Mouse (Mus musculus): ENCODE measurements at regions not wholly inside any gene's neighbourhood (a gene's known extent, or its start where the extent isn't known, plus 50 kb on each side); places are given as distances from the start of the nearest gene placed in this dataset.
"Not testable (repeated sequence)": the region's sequence is repeated elsewhere in the genome, so short reads cannot be mapped to it uniquely, and the experiment has no call there.

DNA sequence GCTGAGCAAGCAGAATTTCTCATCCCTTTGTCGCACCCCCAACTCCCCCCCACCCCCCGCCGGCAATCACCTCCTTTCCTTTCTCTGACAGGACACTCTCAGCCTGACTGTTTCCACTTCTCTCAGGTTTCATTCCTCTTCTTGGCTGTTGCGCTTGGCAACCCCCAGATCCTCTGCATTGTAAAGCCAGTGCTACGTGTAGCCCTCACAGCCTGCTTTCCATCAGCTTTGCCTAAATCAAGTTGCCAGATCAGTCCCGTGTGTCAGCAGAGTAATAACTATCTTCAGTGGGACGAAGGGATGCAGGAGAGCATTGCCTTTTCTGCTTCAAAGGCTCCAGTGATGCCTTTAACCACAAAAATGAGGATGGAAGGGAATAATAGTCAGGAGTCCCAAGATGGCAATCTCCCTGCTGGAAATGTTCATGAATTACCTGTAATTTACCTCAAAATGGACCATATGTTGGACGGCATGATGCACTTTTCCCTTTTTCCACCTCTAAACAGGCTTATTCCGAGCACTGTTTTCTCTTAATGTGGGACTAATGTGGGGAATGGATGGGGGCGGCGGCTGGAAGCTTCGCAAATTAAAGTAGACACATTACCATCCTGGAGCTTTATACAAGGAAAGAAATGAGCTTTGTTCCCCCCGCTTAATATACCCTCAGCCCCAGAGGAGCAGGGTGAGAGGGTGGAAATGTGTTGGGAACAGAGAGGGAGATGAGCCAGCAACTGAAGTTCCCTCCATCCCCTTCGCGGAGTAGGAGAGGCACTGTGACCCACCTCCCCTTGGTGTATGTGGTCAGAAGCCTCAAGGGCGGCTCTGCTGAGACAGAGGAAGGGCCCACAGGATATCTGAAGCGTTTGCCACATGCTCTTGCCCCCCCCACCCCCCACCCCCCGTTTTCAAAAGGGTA is 168.3 kb upstream of the Npvf start:
- no peak for DNase-seq

DNA sequence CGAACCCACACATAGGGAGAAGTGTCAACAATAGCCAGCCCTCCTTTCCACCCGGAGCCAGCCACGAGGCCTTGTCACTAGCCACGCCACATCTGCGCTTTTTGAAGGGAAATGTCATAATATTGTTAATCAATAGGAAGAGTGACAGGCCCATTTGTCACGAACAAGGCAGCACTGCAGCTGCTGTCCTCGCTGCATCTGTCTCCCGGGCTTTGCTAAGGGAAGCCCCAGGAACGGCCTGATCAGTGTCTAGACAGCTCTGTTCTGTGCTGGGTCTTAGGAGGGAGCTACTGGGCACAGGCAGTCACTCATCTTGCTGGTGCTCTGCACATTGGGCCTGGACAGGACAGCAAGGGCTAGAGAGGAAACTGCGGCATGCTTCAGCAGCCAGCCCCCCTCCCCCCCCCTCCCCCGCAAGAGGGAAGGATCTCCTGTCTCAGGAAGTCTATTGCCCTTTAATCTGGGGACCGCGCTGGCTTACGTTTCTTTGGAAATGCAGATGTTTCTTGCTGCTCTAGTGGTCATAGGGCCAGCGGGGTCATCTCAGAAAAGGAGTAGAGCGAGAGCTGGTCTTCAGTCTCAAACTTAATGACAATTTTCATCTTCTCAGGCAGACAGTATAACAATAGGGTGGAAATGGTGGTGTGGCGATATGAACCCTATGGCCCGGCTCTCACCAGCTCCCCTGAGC is 169.1 kb upstream of the Npvf start:
- peak; percentile 38 for DNase-seq

DNA sequence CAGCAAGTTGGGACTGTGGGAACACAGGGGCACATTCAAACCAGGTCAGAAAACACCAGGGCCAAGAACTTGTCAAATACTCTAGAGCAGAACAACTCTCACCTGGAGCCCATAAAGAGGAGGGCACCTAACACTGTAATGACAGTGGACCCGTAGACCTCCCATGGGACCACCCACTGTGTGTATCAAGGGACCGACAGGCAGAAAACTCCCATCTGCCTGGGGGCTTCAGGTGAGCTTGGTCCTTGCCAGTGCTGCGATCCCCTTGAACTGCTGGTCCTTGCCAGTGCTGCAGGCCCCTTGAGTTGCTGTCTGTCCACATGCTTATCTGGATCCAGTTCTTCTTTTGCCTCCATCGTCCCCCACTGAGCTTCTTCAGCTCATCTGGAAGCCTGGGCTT is 170.2 kb upstream of the Npvf start:
- DNase-seq: no peak

DNA sequence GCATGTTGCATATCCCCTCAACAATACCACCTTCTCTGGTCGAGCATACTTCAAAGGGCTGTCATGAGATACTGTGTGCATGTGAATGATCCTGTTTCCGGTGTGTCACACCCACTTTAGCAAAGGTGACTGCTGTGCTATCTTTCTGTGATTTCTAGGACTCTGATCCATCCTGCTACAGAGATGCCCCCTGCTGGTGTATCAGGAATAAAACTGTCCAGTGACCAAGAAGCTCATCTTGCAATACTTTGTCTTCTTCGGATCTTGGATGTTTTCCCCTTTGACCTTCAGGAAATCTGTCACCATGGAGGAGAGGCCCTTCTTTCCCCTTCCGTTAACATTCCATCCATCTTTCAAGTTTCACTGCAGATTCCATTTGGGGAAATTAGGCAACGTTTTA is 177.5 kb upstream of the Npvf start:
- DNase-seq: no peak

- no peak for DNase-seq
Measured at GRCm38 (mm10) chr6:50835997-50836625, 181.9 kb upstream of the Npvf start.

DNA sequence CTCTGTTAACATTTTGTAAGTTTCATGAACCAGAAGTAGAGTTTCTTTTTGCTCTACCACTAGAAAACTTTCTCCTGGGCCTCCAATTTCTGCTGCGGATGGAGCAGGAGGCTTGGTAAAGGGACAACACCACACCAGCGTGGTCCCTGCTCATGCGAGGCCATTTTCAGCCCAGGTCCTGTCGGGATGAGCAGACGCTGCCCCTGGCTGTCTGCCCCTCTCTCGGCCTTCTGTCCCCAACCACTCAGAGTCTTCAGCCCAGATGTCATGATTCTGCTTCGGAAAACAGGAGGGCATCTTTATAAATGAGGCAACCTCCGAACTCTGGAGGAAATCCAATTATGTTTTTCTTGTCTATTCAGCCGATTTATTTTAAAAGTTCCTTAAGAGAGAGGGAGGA is 186.6 kb upstream of the Npvf start:
- no peak for DNase-seq

DNA sequence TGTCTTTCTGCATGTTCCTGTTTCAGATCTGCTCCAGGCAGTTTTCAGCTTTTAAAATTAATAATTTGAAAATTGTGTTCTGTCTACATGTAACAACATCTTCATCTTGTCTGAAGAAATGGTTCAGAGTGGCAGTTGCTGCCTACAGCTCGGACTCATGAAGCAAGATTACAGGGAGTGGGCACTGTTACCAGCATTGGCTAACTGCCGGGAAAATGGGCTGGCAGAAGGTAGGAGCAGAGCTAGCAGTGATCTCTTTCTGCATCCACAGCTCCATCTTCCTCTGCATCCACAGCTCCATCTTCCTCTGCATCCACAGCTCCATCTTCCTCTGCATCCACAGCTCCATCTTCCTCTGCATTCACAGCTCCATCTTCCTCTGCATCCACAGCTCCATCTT is 191.0 kb upstream of the Npvf start:
- not testable (repeated sequence) for DNase-seq

- no peak for DNase-seq
Measured at GRCm38 (mm10) chr6:50846740-50847516, 192.7 kb upstream of the Npvf start.

- no peak for DNase-seq
Measured at GRCm38 (mm10) chr6:50847548-50847947, 193.3 kb upstream of the Npvf start.

GRCm38 (mm10) chr6:50859162-50859561 is 204.9 kb upstream of the Npvf start:
- DNase-seq: no peak

- no peak for DNase-seq
Measured at GRCm38 (mm10) chr6:50877991-50878390, 223.8 kb upstream of the Npvf start.

GRCm38 (mm10) chr6:50882298-50882697 is 228.1 kb upstream of the Npvf start:
- no peak for DNase-seq

DNA sequence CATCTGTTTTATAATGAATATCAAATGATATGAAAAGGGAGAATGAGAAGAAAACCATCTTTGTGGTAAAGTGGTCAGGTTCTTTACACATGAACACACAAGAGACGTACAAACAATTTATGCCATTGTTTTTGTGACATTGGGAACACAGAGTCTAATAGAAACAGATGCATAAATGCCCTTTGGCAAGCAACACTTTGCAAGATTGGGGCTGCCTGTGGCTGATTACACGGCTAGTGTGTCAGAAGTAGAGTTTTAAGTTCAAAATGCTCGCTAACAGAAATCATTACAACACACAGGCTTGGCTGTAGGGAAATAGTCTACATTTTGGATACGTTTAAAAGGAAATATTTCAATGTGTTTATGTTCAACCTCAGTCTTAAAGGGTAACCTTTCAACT is 228.5 kb upstream of the Npvf start:
- DNase-seq: no peak

GRCm38 (mm10) chr6:50885031-50885430 is 230.8 kb upstream of the Npvf start:
- DNase-seq: no peak

DNA sequence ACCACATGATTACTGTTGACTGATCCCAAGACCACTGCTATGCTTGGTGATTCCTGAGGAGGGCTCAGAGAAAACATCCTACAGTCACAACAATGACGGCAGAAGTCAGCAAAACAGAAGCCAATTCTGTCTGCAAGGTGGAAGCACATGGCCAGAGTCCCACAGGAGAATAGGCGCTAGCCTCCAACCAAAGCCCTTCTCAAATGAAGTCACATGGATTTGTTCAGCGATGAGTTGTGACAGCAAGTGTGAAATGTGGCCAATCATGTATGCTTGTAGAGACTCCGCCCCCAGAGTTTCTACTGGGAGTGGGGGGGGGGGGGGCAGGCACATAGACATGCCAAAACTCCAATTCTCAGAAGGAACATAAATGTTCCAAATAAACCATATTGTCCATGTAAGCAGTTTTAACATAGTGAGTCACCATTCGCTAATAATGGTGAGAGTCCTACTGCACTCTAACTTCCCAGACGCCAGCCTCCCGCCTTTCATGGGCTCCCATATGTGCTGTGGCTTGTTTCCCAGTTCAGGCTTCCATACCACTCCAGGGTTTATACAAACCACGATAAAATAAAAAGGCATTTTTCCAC is 231.6 kb upstream of the Npvf start:
- DNase-seq: no peak

GRCm38 (mm10) chr6:50890370-50891204 is 236.3 kb upstream of the Npvf start:
- peak; percentile 91 for DNase-seq

DNA sequence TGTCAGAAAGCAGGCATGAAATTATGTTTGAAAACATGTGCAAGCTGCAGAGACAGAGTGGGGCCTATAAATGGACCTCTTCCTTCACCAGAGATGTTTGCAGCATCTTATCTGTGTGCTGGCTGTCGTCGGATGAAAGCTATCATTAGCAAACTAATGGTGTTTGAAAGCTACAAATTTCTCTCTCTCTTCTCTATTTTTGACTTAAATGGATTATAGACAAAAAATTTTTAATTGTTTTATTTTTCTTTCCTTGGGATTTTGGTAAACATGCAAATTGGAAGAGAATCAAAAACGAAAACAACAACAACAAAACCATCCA is 236.9 kb upstream of the Npvf start:
- DNase-seq: no peak

DNA sequence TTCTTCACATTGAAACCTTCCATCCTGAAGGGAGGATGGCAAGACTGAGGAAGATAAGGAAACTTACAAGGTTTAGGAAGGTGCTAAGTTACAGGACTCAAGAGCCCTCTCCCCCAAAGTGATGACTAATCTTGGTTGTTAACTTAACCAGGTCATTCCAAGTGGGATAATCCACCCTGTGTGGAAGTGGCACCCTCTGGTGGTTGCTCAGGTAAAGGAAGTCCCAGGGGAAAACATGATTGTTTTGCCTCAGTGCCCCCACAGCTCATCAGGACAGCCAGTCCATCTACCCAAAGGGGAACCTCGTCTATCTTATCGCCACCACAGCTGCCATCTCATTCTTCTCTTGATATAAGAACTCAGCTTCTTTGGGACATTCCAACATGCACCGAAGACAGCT is 244.6 kb upstream of the Npvf start:
- DNase-seq: peak; percentile 30

DNA sequence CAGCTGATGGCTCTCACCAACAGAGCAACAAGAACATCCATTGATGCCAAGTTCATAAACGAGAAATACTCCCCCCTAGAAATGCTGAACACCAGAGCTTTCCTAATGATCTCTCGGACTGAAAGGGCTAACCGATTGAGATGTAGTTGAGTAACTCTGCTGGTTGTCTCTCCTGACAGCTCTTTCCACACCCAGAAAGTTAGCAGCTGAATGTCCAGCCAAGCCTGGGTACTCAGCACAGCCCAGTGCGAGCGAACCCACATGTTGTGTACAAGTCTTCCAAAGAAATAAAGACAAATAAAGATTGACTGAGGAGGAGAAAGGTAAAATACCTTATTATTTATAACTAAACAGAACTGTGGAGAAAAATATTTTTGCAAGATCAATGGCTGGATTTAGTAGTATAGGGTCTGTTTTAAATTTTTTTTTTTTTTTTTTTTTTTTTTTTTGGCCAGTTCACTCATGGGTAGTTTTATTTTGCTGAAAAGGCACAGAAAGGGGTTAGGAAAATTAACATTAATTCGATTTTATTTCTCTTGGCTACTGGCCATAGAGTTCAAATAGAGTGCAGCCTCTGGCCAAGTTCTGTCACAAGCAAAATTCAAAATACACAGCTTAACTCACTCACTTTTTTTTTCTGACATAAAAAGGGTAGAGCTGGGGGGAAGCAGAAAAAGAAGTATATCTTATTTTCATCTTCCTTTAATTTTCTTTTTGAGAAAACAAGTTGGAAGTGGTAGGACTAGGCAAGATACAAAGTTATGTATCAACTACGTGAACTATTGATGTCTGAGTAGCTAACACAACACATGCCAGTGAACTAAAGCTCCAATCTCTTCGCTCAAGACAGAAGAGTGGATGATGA is 261.2 kb upstream of the Npvf start:
- no peak for DNase-seq

DNA sequence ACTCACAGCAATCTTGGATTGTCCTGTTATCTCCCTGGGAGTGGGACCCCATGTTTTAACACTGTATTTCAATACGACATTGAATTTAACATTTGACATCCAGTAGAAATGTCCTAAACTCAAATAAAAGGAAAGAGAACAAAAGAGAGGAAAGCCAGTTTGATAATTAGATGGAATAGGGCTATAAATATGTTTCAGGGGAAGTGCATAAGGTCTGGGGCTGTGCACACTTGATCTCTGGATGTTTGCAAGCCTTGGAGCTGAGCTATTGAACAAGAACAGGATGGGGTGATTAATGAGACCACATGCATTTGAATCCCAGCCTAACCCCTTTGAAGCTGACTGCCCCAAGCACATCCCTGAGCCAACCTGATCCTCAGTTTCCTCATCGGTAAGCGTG is 264.0 kb upstream of the Npvf start:
- DNase-seq: no peak

- no peak for DNase-seq
Measured at GRCm38 (mm10) chr6:50922235-50922634, 268.0 kb upstream of the Npvf start.
